Mouse (Mus musculus) liver, postnatal 0 days (tissue): ENCODE results near the gene Ubxn7.

Source experiments
- CTCF ChIP-seq: sonication (generic); IDR thresholded peaks from 2 replicates; pipeline ENCODE4 v1.5.1; 2016; ENCODE audit warnings: antibody characterized with exemption, low read depth
- EP300 ChIP-seq: IDR thresholded peaks from 2 replicates; pipeline ENCODE4 v1.6.1; 2016; ENCODE audit warnings: antibody characterized with exemption, low read depth, mild to moderate bottlenecking

DNA sequence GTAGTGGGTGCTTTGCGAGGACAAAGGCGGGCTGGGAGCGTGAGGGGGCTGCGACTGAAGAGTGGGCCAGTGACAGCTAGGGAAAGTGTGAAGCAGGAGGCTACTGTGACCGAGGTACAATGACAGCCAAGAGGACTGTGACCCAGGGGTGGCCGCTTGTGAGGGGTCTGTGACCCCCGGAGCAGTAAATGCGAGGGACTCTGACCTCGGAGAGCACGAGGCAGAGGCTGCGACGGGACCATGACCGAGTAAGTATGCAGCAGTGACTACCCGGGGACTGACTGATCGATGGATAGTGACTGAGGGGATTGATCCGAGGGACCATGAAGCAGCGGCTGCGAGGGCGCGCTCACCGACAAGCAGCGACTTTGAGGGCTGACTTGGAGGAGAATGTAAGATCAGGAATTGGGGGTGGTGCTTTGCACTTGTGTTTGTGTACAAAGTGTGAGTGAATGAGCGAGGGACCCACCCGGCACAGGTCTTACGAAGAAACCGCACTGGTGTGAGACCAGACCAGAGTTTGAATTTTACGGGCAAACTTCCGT is 99.1 kb downstream of the Ubxn7 start:
- TF ChIP-seq CTCF (no peak), EP300 (peak; percentile 1; the same call in 1 of the 2 replicates)
